Mouse (Mus musculus): ENCODE measurements around the gene Cib1. TPM values are rescaled to one million over a fixed set of nuclear protein-coding genes. Genes with fewer than 3 reads are reported as not detected.
A peak's percentile ranks its signal among the peaks of the same experiment; 100 is the strongest.

The Cib1 gene
- total RNA-seq, 2 experiments from 2014 or later = 20.4 to 24.3 TPM

DNA sequence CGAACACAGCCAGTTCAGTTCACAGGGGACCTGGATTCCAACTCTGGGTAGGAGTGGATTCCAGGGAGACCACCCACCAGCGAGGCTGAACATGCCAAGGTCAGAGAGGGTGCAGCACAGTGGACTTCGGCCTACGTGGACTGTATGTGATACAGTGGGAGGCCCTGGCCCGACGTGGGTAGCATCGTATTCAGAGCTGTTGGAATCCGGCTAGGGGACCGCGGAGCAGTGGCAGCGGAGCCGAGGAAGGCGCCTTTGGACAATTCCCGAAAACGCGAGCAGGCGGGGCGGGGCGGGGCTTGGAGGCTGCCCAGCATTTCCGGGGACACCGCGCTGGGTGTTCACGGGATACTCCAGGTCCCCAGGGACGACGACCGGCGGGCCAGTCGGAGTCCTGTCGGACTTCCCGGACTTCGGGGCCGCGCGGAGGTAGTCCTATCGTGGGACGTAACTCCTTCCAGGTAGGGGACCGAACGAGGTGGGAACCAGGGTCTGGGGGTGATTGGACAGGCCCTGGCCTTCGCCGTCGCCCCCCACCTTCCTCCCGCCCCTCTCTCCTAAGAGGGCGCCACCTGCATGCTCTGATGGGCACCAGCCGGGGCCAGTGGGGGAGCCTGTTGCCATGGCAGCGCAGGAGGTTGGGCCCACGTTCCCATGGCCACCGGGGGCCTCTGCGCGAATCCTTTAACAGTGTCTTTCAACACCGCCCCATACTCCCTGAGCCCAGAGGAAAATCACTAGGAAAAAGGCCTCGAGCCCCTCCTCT lies 45.9 kb downstream of the Cib1 start, which contains the start of gene Sema4b:
Gene Sema4b (plus strand): TSS at position 311 of the 766 bp plus-strand sequence.
- peak; percentile 85 to 93 for DNase-seq (ENCODE audit: low spot score in 2 of 2)

DNA sequence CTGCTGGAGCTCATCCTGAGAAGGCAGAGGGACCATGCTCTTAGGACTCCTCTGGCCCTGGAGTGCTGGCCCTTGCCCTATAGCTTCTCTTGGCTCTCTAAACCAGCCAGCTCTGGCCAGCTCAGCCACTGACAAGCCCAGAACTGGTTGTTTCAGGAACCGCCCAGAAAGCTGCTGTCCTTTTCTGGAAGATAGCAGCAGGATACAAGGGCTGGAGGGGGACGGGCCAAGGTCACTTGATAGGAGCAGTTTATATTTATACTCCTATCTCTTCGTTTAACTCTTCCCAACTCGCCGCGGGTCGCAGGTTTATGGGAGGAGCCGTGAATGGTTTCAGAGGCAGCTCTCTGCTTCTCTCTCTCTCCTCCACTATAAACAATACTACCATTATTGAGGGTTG lies 46.6 kb downstream of the Cib1 start:
- no peak for DNase-seq (ENCODE audit: low spot score in 2 of 2)

DNA sequence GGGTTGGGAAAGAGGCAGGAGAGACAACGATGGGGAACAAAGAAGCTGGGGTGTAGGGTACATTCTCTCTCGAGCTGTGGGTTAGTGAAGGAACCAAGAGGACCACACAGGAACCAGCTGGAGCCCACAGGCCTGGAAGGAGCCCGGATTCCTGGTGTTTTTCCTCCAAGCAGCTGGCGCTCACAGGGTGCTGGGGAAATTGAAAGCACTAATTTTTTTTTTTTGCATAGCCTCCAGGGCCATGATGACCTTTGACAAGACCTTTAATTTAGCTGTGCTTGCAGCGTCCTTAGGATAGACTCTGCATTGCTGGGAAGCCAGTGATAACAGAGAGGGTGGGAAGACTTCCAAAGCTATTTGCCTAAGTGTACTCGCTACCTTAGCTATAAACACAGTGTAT lies 47.6 kb downstream of the Cib1 start:
- no peak for DNase-seq (ENCODE audit: low spot score in 2 of 2)

DNA sequence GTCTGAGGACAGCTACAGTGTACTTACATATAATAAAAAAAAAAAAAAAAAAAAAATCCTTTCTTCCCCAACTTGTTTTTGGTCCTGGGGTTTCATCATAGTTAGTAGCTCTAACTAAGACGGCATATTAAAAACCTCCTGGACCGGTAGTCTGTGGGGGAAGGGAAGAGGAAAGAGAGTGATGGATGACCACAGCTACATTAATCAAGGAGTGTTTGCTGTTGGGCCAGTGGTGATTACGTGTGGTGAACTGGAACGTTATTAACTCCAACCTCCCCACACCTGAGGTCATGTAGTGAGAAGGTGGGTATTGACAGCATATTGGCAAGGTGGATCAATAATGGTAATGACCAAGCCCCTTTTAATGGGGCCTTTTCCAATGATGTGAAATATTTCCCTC lies 48.1 kb downstream of the Cib1 start:
- DNase-seq (ENCODE audit: low spot score in 2 of 2) = no peak

DNA sequence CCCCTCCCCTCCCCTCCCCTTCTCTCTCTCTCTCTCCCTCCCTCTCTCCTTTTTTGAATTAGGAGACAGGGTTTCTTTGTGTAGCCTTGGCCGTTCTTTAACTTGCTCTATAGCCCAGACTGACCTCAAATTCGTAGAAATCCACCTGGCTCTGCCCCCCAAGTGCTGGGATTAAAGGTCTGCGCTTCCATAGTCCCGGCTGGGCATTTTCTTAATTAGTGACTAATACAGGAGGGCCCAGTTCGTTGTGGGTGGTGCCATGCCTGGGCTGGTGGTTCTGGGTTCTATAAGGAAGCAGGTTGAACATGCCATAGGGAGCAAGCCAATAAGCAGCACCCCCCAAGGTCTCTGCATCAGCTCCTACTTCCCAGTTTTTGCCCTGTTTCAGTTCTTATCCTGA lies 48.6 kb downstream of the Cib1 start:
- DNase-seq (ENCODE audit: low spot score in 2 of 2) = no peak

DNA sequence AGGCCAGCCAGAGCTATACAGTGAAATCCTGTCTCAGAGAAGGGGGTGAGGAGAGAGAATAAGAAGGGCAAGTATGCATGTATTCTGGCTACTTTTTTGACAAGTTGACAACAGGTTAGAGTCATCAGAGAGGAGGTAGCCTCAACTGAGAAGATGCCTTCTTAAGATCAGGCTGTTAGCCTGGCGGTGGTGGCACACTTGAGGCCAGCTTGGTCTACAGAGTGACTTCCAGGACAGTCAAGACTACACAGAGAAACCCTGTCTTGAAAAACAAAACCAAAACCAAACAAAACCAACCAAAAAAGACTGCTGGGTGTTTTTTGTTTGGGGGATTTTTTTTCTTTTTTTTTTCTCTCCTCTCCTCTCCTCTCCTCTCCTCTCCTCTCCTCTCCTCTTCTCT lies 49.1 kb downstream of the Cib1 start:
- DNase-seq (ENCODE audit: low spot score in 2 of 2) = no peak

DNA sequence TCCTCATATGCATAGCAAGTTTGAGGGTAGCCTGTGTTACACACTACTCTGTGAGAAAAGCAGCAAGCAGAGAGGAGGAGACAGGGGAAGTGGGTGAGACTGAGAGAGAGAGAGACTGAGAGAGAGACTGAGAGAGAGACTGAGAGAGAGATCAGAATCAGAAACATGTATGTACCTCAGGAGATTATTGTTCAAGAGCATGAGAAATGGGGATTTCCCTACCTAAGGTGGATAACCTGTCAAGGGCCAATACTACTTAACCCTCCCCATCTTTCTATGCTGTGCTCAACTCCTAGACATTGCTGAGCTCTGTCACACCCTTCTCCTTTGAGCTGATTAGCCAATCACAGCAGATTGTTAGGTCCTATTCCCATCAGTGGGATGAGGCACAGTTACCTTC lies 50.5 kb downstream of the Cib1 start:
- DNase-seq (ENCODE audit: low spot score in 2 of 2) = no peak

DNA sequence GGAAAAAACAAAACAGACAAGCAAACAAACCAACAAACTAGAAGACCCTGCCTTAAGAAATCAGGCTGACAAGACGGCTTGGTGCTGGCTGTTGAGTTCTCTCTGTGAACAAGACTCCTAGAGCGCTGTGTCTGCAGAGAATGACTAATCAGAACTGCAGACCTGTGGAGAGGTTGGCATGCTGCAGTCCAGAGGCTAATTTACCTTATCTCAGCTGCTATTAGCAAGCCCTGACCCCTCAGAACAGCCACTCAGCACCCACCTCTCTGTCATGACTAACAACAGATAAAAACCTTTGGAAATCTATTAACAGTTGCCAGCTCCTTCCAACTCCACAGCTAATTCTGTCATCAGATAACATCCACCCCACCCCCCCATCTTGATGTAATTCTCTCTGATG lies 51.5 kb downstream of the Cib1 start:
- DNase-seq (ENCODE audit: low spot score in 2 of 2) = no peak

DNA sequence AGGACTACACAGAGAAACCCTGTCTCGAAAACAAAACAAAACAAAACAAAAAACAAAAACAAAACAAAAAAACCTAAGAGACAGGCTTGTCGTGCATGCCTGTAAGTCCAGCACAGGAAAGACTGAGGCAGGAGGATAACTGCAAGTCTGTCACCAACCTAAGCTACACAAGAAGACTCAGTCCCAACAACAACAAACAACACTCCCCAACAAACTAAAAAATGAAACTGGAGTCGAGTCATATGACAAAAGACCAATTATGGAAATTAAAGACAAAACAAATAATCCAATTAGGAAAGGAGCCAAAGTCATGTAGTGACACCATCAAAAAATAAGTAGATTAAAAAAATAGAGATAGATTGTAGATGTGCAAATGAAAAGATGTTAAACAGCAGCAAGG lies 52.4 kb downstream of the Cib1 start:
- DNase-seq (ENCODE audit: low spot score in 2 of 2) = no peak

DNA sequence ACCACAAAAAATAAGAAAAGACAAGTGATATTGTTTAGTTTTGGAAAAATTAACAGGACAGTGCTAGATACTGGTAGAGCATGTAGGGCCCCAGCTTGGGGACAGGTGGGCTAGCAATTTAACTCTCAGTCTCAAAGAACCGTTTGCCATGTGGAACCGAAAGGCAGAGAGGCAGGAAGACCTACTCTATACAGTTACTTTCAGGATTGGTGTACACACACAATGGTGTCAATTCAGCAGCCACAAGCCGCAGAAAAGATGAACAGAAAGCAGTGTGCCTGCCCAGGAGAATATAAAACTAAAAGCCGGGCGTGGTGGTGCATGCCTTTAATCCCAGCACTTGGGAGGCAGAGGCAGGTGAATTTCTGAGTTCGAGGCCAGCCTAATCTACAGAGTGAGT lies 52.8 kb downstream of the Cib1 start:
- DNase-seq (ENCODE audit: low spot score in 2 of 2) = no peak

DNA sequence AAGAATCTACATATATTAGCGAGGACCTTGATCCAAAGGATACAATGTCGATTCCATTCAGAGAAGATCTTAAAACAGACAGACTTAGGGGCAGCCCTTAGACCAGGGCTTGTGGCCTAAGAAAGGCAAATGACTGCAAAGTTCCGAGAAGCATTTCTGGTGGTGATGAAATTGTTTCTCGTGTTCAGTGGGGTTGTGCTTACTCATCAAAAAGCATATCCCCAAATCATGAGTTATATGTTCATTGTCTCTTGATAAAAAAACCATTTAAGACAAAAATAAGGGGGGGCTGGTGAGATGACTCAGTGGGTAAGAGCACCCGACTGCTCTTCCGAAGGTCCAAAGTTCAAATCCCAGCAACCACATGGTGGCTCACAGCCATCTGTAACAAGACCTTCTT lies 53.3 kb downstream of the Cib1 start:
- DNase-seq (ENCODE audit: low spot score in 2 of 2) = no peak

DNA sequence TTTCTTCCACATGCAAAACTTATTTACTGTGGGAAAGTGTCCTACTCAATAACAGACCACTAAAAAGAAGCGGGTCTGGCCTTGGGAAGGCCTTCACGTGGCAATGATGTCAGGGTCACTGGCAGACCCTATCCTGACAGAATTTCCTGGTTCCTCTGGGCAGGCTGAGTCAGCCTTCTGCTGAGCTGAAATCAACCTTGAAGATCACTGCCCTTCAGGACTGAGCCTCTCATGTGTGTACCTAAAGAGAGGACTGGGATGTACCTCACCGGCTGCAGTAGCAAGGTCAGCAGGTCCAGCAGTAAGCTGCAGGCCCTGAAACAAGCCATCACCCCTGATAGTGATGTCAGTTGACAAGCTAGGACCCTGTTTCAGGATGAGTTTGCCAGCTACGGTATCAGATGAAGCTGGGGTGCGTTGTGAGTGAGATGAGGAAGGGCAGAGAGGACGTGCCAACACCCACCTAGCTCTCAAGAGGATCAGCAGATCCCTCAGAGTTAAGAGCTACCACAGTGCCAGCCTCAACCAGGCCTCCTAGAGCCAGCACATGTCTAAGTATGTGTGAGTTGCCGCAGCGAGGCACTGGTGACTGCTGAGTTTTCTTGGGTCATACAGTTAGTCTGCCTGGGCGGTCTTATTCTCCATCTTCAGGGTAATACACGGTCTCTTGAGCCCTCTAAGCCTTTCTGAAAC lies 54.4 kb downstream of the Cib1 start:
- no peak for DNase-seq (ENCODE audit: low spot score in 2 of 2)

DNA sequence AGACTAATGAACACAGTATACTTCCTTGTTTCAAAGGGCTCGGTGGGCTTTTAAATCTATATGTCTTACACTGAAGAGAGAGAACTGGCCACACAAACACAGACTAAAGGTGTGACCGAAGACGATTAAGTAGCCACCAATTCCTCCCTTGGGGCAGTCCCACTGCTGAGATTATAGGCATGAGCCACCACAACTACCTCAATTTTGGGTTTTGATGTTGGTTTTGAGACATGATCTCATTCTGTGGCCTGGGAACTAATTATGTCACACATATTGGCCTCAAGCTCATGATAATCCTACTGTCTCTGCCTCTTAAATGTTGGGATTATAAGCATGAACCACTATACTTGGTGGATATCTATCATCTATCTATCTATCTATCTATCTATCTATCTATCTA lies 55.2 kb downstream of the Cib1 start:
- no peak for DNase-seq (ENCODE audit: low spot score in 2 of 2)

Other genes starting within 250 kb of the Cib1 start
- 10 to 100 TPM; 19.4 to 22.1 TPM for gene Zfp710, start 208.0 kb downstream of the Cib1 start, total RNA-seq (2021)
- gene Idh2, start 117.4 kb downstream of the Cib1 start, total RNA-seq (2021) = 10 to 100 TPM; 51.5 to 63.4 TPM
- gene Sema4b, start 46.0 kb downstream of the Cib1 start, total RNA-seq (2021) = 10 to 100 TPM; 17.7 to 18.0 TPM
- 1 to 10 TPM; 5.3 to 6.4 TPM for gene Gdpgp1, start 52 bp upstream of the Cib1 start, total RNA-seq (2021)
- 1 to 10 TPM; 1.9 to 3.0 TPM for gene Ttll13, start 13.6 kb upstream of the Cib1 start, total RNA-seq (2021)
- 10 to 100 TPM; 41.8 to 47.0 TPM for gene Ngrn, start 28.4 kb upstream of the Cib1 start, total RNA-seq (2021)
- 10 to 100 TPM; 18.8 to 21.6 TPM for gene Vps33b, start 36.8 kb upstream of the Cib1 start, total RNA-seq (2021)
- under 1 TPM; 0.75 to 0.93 TPM for gene Prc1, start 61.6 kb upstream of the Cib1 start, total RNA-seq (2021)
- 10 to 100 TPM; 13.1 to 14.5 TPM for gene Rccd1, start 91.6 kb upstream of the Cib1 start, total RNA-seq (2021)
- 10 to 100 TPM; 38.0 to 40.4 TPM for gene Unc45a, start 108.2 kb upstream of the Cib1 start, total RNA-seq (2021)
- gene Hddc3, start 110.3 kb upstream of the Cib1 start, total RNA-seq (2021) = 10 to 100 TPM; 49.7 to 54.5 TPM
- gene Man2a2, start 138.6 kb upstream of the Cib1 start, total RNA-seq (2021) = 100 to 1,000 TPM; 147 to 153 TPM
- gene Fes, start 155.1 kb upstream of the Cib1 start, total RNA-seq (2021) = 1 to 10 TPM; 4.5 to 5.8 TPM
- 10 to 100 TPM; 37.1 to 39.9 TPM for gene Furin, start 172.6 kb upstream of the Cib1 start, total RNA-seq (2021)

Measured in left cerebral cortex, adult 18-20 months (tissue).